Mouse (Mus musculus) CH12.LX (cell line): ENCODE data around the gene Frk.

ENCODE experiments used
- CHD2 ChIP-seq: IDR thresholded peaks from 2 replicates; pipeline ENCODE4 v1.6.1; 2011; ENCODE audit warnings: low read length, improper control_type of control experiment
- CTCF ChIP-seq, 2 experiments: IDR thresholded peaks in 1 of 2; conservative IDR thresholded peaks in 1 of 2; 2 replicates each; pipeline ENCODE4 v1.5.1; 2011 to 2012; ENCODE audit warnings: low read depth in 2 of 2, low read length in 2 of 2, improper control_type of control experiment in 1 of 2, inconsistent platforms in 1 of 2, mild to moderate bottlenecking in 1 of 2, moderate library complexity in 1 of 2
- EP300 ChIP-seq: IDR thresholded peaks from 2 replicates; pipeline ENCODE4 v1.6.1; 2011; ENCODE audit warnings: low read length, improper control_type of control experiment
- GABPA ChIP-seq: IDR thresholded peaks from 2 replicates; pipeline ENCODE4 v1.6.1; 2012; ENCODE audit warnings: low read depth, low read length, improper control_type of control experiment, inconsistent platforms; ENCODE audit not compliant: insufficient replicate concordance
- HCFC1 ChIP-seq: IDR thresholded peaks from 2 replicates; pipeline ENCODE4 v1.6.1; 2012; ENCODE audit warnings: low read depth, mild to moderate bottlenecking, inconsistent platforms, low read length, improper control_type of control experiment
- MAX ChIP-seq: IDR thresholded peaks from 2 replicates; pipeline ENCODE4 v1.6.1; 2011; ENCODE audit warnings: low read length, improper control_type of control experiment
- MEF2A ChIP-seq: IDR thresholded peaks from 2 replicates; pipeline ENCODE4 v1.6.1; 2014; ENCODE audit warnings: low read depth, mild to moderate bottlenecking, inconsistent platforms, low read length, improper control_type of control experiment, borderline replicate concordance
- POLR2A ChIP-seq: IDR thresholded peaks from 2 replicates; pipeline ENCODE4 v1.6.1; 2011; ENCODE audit warnings: low read depth, mild to moderate bottlenecking, improper control_type of control experiment, low read length
- RAD21 ChIP-seq: IDR thresholded peaks from 2 replicates; pipeline ENCODE4 v1.6.1; 2011; ENCODE audit warnings: low read depth, mild to moderate bottlenecking, low read length, improper control_type of control experiment, moderate library complexity
- RCOR1 ChIP-seq: conservative IDR thresholded peaks from 2 replicates; pipeline ENCODE4 v1.6.1; 2012; ENCODE audit warnings: low read depth, mild to moderate bottlenecking, inconsistent platforms, low read length, improper control_type of control experiment
- ZMIZ1 ChIP-seq: IDR thresholded peaks from 2 replicates; pipeline ENCODE4 v1.6.1; 2012; ENCODE audit warnings: low read depth, mild to moderate bottlenecking, inconsistent platforms, low read length, improper control_type of control experiment

DNA sequence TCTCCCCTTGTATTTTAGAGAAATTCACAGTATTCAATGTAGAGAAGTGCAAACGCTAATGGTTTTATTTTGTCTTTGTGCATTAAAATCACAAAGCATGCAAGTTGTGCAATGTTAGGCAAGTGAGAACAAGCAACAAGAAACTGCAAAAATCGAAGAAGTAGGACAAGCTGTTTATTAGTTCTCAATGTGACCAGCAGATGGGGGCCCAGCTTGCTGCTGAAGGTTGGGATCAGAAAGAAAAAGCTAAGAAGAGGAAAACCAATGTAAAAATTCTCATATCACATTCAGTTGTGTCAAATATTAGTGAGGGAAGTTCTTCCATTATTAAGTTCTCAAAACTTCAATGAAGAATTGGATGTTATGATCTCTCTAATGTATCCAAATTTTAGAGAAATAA, 134.0 kb downstream of the Frk start:
- TF ChIP-seq RAD21 = peak; percentile 47
- no peak for TF ChIP-seq POLR2A
- TF ChIP-seq CHD2 = no peak
- no peak for TF ChIP-seq EP300
- TF ChIP-seq GABPA = no peak
- no peak for TF ChIP-seq MEF2A
- no peak for TF ChIP-seq ZMIZ1
- no peak for TF ChIP-seq MAX
- TF ChIP-seq CTCF (conservative IDR thresholded peaks at IDR 0.05 in 1 of 2, IDR thresholded peaks at IDR 0.05 in 1 of 2; ENCODE audit: low read depth in 2 of 2, low read length in 2 of 2) = peak in 1 of 2 experiments; percentile 42; a peak in 2 of 4 replicates
- no peak for TF ChIP-seq HCFC1
- no peak for TF ChIP-seq RCOR1
